Mouse (Mus musculus) neural tube, embryonic 11.5 days (tissue): ENCODE measurements around the gene Crabp2. TPM values are rescaled to one million over a fixed set of nuclear protein-coding genes. Genes with fewer than 3 reads are reported as not detected.

Experiments
- ATAC-seq: fragments of 200-750 bp; cut with Nextera tagmentation; 2 replicates; pipeline ENCODE4 v1.8.0; 2017; ENCODE audit warnings: moderate number of reproducible peaks, mild to moderate bottlenecking, moderate TSS enrichment, moderate library complexity; ENCODE audit not compliant: insufficient read depth, low FRiP score, low TSS enrichment
- DNase-seq: peaks from one replicate; pipeline ENCODE4 v3.0.0-alpha.2; 2015; ENCODE audit warnings: low spot score
- H3K27ac ChIP-seq: fragments of 300-500 bp; sonication (generic); 2 replicates; pipeline ENCODE4 v1.5.1; 2014; ENCODE audit warnings: low read depth, mild to moderate bottlenecking, low read length
- H3K27me3 ChIP-seq: fragments of 300-500 bp; sonication (generic); 2 replicates; pipeline ENCODE4 v1.6.1; 2014; ENCODE audit warnings: mild to moderate bottlenecking, low read length, mixed read lengths; ENCODE audit not compliant: control insufficient read depth, insufficient read depth
- H3K36me3 ChIP-seq: fragments of 300-500 bp; sonication (generic); 2 replicates; pipeline ENCODE4 v1.6.1; 2014; ENCODE audit warnings: mild to moderate bottlenecking, low read length, moderate library complexity, mixed read lengths; ENCODE audit not compliant: control insufficient read depth, insufficient read depth
- H3K4me1 ChIP-seq: fragments of 300-500 bp; sonication (generic); 2 replicates; pipeline ENCODE4 v1.6.1; 2014; ENCODE audit warnings: low read length, mixed read lengths; ENCODE audit not compliant: control insufficient read depth, insufficient read depth
- H3K4me2 ChIP-seq: fragments of 300-500 bp; sonication (generic); 2 replicates; pipeline ENCODE4 v1.6.1; 2014; ENCODE audit warnings: low read depth, mild to moderate bottlenecking, moderate library complexity
- H3K4me3 ChIP-seq: fragments of 300-500 bp; sonication (generic); 2 replicates; pipeline ENCODE4 v1.5.1; 2014; ENCODE audit warnings: low read depth, low read length
- H3K9ac ChIP-seq: fragments of 300-500 bp; sonication (generic); 2 replicates; pipeline ENCODE4 v1.6.1; 2014; ENCODE audit warnings: mild to moderate bottlenecking, low read length
- H3K9me3 ChIP-seq: fragments of 300-500 bp; sonication (generic); 2 replicates; pipeline ENCODE4 v1.6.1; 2016; ENCODE audit warnings: low read length; ENCODE audit not compliant: control insufficient read depth
- WGBS: fragments of 180-500 bp; shearing (Covaris S2); extraction: QIAGEN DNeasy Blood & Tissue Kit; methylation state at CpG from one replicate; pipeline ENCODE4 v1.1.7; 2014; 5-methylcytosine and 5-hydroxymethylcytosine counted together
- polyA plus RNA-seq: library from polyadenylated mRNA; unstranded; fragments of >200 nt; fragmentation: Nextera tagmentation; extraction: Ambion mirVana; gene quantifications from 2 replicates; pipeline ENCODE4 v1.2.1, GENCODE M21; 2014

The Crabp2 gene
- polyA plus RNA-seq, 1 experiment from 2014 or later, result 607 TPM

GRCm38 (mm10) chr3:87972203-87972664, 23.8 kb downstream of the Crabp2 start:
- Histone ChIP-seq H3K27ac (peak overlapping the region; percentile 90), H3K36me3 (peaks cover 4% of the 10 kb centered on the region), H3K4me3 (peak overlapping the region; percentile 82), H3K27me3 (no peaks in the 10 kb centered on the region), H3K4me2 (peak overlapping the region; percentile 95), H3K9me3 (no peaks in the 10 kb centered on the region), H3K9ac (peak overlapping the region; percentile 87), H3K4me1 (peaks cover 38% of the 10 kb centered on the region)
- peak; percentile 63 for DNase-seq
- whole genome bisulfite sequencing, result 3% methylated on average over 8 of the region's 8 CpGs
- ATAC-seq, result no peak

DNA sequence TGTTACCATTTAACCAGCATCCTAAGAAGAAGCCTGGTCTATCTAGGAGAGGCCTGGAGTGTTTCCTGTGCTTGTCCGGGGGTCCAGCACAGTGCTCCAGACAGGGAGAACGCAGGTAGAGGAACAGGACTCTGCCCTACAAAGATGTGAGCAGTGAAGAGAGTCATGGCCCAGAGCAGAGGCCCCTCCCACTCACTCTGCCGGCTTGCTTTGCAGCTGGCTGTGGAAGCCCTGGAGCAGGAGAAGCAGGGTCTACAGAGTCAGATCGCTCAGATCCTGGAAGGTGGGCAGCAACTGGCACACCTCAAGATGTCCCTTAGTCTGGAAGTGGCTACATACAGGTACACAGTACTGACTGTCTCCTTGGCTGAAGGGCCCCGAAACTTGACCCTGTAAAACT, 24.3 kb downstream of the Crabp2 start:
- DNase-seq (no peak), ATAC-seq (no peak)
- peak overlapping the region; percentile 90 for H3K27ac ChIP-seq
- peak overlapping the region; percentile 95 for H3K4me2 ChIP-seq
- H3K36me3 ChIP-seq, result peaks cover 4% of the 10 kb centered on the region
- peak overlapping the region; percentile 82 for H3K4me3 ChIP-seq
- H3K9me3 ChIP-seq, result no peaks in the 10 kb centered on the region
- peaks cover 38% of the 10 kb centered on the region for H3K4me1 ChIP-seq
- WGBS, result 21% methylated on average over 5 of the region's 5 CpGs
- no peaks in the 10 kb centered on the region for H3K27me3 ChIP-seq
- peak overlapping the region; percentile 87 for H3K9ac ChIP-seq

DNA sequence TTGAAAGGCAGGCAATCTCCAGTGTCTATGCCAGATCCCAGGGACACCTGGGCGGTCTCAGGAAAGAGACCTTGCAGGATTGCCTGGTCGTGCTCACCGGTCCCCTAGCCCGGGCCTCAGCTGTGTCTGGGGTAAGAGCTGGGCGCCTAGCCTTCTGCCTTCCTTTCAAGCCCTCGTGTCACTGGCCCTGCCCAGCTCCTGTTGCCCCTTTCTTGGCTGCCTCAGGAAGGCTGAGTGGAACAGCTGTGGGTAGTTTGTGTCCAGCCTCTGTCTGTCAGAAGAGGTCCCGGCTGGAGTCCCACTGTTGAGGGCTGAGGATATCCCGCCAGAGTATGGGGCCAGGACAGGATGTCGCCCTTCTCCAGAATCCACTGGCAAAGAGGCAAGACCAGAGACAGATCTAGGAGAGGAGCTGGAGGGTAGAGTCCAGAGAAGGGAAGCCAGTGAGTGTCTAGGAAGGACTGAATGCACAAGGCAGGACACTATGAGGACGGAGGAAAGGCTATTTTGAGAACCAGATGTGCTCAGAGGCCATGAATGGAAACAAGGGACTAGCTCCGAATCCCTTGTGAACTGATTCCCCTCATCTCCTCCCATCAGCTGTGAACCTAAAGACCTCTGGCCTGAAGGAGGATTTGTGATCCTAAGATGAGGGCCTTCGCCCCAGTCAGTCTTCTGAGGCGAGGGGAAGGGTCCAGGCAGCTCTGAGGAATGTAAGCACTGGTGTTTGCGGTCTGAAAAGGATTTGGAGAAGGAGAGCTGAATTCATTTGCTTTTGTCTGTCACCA, 25.3 kb downstream of the Crabp2 start:
- Histone ChIP-seq H3K9me3 (no peaks in the 10 kb centered on the region), H3K4me2 (peak overlapping the region; percentile 95), H3K9ac (peak overlapping the region; percentile 87), H3K27me3 (no peaks in the 10 kb centered on the region), H3K27ac (peak overlapping the region; percentile 90), H3K36me3 (peaks cover 6% of the 10 kb centered on the region), H3K4me3 (peak overlapping the region; percentile 82), H3K4me1 (peaks cover 38% of the 10 kb centered on the region)
- DNase-seq (no peak), ATAC-seq (peak; percentile 3; the same call in 1 of the 2 replicates)
- WGBS, result 15% methylated on average over 14 of the region's 14 CpGs

DNA sequence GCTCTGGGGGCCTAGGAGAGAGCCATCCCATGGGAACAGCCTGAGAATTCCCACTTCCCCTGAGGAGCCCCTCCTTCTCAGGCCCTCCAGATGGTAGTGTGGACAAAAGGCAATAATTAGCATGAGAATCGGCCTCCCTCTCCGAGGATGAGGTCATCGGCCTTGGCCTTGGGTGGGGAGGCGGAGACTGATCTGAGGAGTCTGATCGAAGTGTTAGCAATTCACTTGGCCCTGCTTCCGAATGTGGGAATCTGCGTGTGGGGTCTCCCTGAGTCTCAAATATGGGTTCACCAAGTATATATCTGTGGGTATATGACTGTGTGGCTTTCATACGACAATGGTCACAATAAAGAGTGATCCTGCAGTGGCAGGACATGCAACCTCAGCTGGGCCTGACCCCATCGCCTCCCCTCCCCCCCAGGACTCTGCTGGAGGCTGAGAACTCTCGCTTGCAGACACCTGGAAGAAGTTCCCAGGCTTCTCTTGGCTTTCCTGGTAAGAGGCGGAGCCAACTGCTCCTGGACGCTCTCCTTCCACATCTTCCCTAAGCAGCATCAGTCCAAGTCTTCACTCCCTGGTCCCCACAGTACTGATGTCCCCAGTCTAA, 26.0 kb downstream of the Crabp2 start:
- Histone ChIP-seq H3K27me3 (no peaks in the 10 kb centered on the region), H3K9ac (peak overlapping the region; percentile 87), H3K36me3 (peaks cover 6% of the 10 kb centered on the region), H3K4me1 (peaks cover 38% of the 10 kb centered on the region), H3K27ac (peak overlapping the region; percentile 90), H3K4me2 (peak overlapping the region; percentile 95), H3K9me3 (no peaks in the 10 kb centered on the region), H3K4me3 (peak overlapping the region; percentile 82)
- WGBS, result 8% methylated on average over 12 of the region's 12 CpGs
- peak; percentile 85 for DNase-seq
- ATAC-seq, result peak; percentile 79

- Histone ChIP-seq H3K4me1 (peaks cover 47% of the 10 kb centered on the region), H3K4me2 (no peak overlapping the region), H3K4me3 (no peak overlapping the region), H3K36me3 (peaks cover 6% of the 10 kb centered on the region), H3K9me3 (no peaks in the 10 kb centered on the region), H3K27me3 (no peaks in the 10 kb centered on the region), H3K27ac (no peak overlapping the region), H3K9ac (peak overlapping the region; percentile 22; the same call in 1 of the 2 replicates)
- 83% methylated on average over 5 of the region's 5 CpGs for WGBS
- DNase-seq (no peak), ATAC-seq (no peak)
These were observed 31.0 kb downstream of the Crabp2 start for GRCm38 (mm10) chr3:87979493-87979892.

- H3K4me1 ChIP-seq, result peaks cover 45% of the 10 kb centered on the region
These were observed 31.6 kb downstream of the Crabp2 start for GRCm38 (mm10) chr3:87980085-87980484.

DNA sequence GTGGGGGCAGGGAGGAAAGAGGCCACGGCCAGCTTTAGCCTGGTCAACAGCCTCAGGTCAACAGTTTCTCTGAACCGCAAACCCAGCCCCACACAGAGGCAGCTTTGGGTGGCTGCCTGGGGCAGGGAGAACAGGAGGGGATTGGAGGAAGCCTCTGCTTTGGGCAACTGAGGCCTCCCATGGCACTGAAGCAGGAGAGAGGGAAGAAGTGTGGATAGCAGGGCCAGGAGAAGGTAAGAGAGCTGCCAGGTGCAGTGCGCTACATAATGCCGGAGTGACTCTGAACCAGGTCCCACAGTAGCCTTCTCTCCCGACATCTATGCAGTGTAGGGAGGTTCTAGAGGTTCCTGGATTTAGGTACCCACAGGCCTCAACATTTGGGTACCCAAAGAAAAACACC, 32.3 kb downstream of the Crabp2 start:
- DNase-seq, result no peak
- peaks cover 2% of the 10 kb centered on the region for H3K36me3 ChIP-seq
- no peaks in the 10 kb centered on the region for H3K27me3 ChIP-seq
- ATAC-seq, result no peak
- peaks cover 52% of the 10 kb centered on the region for H3K4me1 ChIP-seq
- 68% methylated on average over 5 of the region's 5 CpGs for WGBS
- H3K27ac ChIP-seq, result no peak overlapping the region; the same call in 1 of the 2 replicates
- H3K9me3 ChIP-seq, result no peaks in the 10 kb centered on the region
- H3K9ac ChIP-seq, result peak overlapping the region; percentile 18; the same call in 1 of the 2 replicates
- no peak overlapping the region for H3K4me3 ChIP-seq
- H3K4me2 ChIP-seq, result no peak overlapping the region

More at GRCm38 (mm10) chr3:87980085-87980484, 31.6 kb downstream of the Crabp2 start:
- no peak overlapping the region for H3K4me2 ChIP-seq
- H3K9me3 ChIP-seq, result no peaks in the 10 kb centered on the region
- H3K4me3 ChIP-seq, result no peak overlapping the region
- DNase-seq (no peak), ATAC-seq (no peak)
- 79% methylated on average over 3 of the region's 3 CpGs for WGBS
- no peak overlapping the region for H3K27ac ChIP-seq
- peaks cover 6% of the 10 kb centered on the region for H3K36me3 ChIP-seq
- H3K27me3 ChIP-seq, result no peaks in the 10 kb centered on the region
- H3K9ac ChIP-seq, result no peak overlapping the region; the same call in 1 of the 2 replicates

- Histone ChIP-seq H3K36me3 (peaks cover 2% of the 10 kb centered on the region; the same call in 1 of the 2 replicates), H3K4me1 (peaks cover 51% of the 10 kb centered on the region), H3K4me2 (no peak overlapping the region), H3K9ac (no peak overlapping the region), H3K9me3 (no peaks in the 10 kb centered on the region), H3K4me3 (no peak overlapping the region), H3K27ac (no peak overlapping the region; the same call in none of the 2 replicates), H3K27me3 (no peaks in the 10 kb centered on the region)
- ATAC-seq (no peak), DNase-seq (no peak)
- 78% methylated on average over 6 of the region's 6 CpGs for WGBS
These were observed 32.8 kb downstream of the Crabp2 start for GRCm38 (mm10) chr3:87981214-87981760.
